23 mouse cellular contexts compared by ENCODE assay signal in the genomic region with DNA sequence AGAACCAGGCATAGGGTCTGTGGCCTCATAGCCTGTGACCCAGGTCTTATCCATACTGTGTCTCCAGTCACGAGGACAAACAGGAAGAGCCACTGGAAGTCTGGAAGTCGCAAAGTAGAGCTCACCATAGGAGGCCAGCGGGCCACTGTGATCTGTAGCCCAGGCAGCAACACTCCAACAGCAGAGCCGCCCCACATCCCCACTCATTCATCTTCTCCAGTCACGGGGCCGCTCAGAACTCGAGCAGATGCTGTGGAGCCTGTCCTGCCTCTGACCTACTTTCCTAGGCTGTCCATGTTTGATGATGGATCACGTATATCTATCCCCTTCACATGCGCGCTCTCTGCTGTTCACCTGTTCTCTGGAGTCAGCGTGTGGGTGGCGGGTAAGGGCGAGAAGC.
DNase-seq lines count a peak whose midpoint lies in the region; ATAC-seq lines count a peak whose summit lies in the region.
"Had no signal": no experiment of that assay in that cellular context is flagged by ENCODE, and none has a peak within 500 bp of the region (broad histone marks: within the 10 kb centered on the region; RNA-seq: fewer than 3 reads in every experiment).

No protein-coding gene starts in this region.

- WGBS in hindbrain, embryonic 16.5 days = 64% methylated on average over 13 of the region's 13 CpGs
- 61% methylated on average over 13 of the region's 13 CpGs for WGBS in hindbrain, embryonic 11.5 days

- no peaks in the 10 kb centered on the region; the same call in 1 of the 2 replicates for H3K4me1 ChIP-seq in hindbrain, embryonic 16.5 days (ENCODE audit: control insufficient read depth, insufficient read depth, low read depth, low read length)
- H3K4me1 ChIP-seq in hindbrain, embryonic 11.5 days (replicated peaks; ENCODE audit: control insufficient read depth, insufficient read depth, low read length) = 0 out of 2 replicates have a peak, but pooled peaks cover 2% of the 10 kb centered on the region
- H3K4me1 ChIP-seq: intestine, embryonic 15.5 days; megakaryocyte, embryonic 14.5 days; neural tube, embryonic 12.5 days had no signal

- ATAC-seq in hindbrain, embryonic 16.5 days = peak; percentile 53; the same call in 1 of the 2 replicates
- no peak for ATAC-seq in hindbrain, embryonic 11.5 days (ENCODE audit: low FRiP score)
- ATAC-seq: CD4-positive, CD25-positive, alpha-beta regulatory T cell, adult 4 months; intestine, embryonic 15.5 days; lung, postnatal 0 days; Patski had no signal

- no peak overlapping the region for H3K4me2 ChIP-seq in hindbrain, embryonic 16.5 days (ENCODE audit: low read length)
- no peak overlapping the region for H3K4me2 ChIP-seq in hindbrain, embryonic 11.5 days (replicated peaks; ENCODE audit: low read depth, low read length)
- H3K4me2 ChIP-seq: hindbrain, embryonic 13.5 days; intestine, embryonic 15.5 days; neural tube, embryonic 12.5 days had no signal

- H3K36me3 ChIP-seq in hindbrain, embryonic 16.5 days (ENCODE audit: control insufficient read depth, insufficient read depth, low read length) = no peaks in the 10 kb centered on the region
- H3K36me3 ChIP-seq in hindbrain, embryonic 11.5 days (ENCODE audit: control insufficient read depth, insufficient read depth, low read length) = no peaks in the 10 kb centered on the region
- H3K36me3 ChIP-seq: embryonic facial prominence, embryonic 10.5 days; hindbrain, embryonic 13.5 days; intestine, embryonic 15.5 days; neural tube, embryonic 12.5 days had no signal

- no peak overlapping the region for H3K4me3 ChIP-seq in hindbrain, embryonic 16.5 days (ENCODE audit: low read length)
- H3K4me3 ChIP-seq in hindbrain, embryonic 11.5 days (ENCODE audit: low read depth, low read length) = no peak overlapping the region
- H3K4me3 ChIP-seq: embryonic facial prominence, embryonic 10.5 days; hindbrain, embryonic 13.5 days; intestine, embryonic 15.5 days; megakaryocyte, embryonic 14.5 days; neural tube, embryonic 12.5 days had no signal

- H3K9me3 ChIP-seq in hindbrain, embryonic 16.5 days (ENCODE audit: control insufficient read depth, low read length) = no peaks in the 10 kb centered on the region
- no peaks in the 10 kb centered on the region for H3K9me3 ChIP-seq in hindbrain, embryonic 11.5 days (ENCODE audit: control insufficient read depth, low read length)
- H3K9me3 ChIP-seq: embryonic facial prominence, embryonic 10.5 days; hindbrain, embryonic 13.5 days; intestine, embryonic 15.5 days; megakaryocyte, embryonic 14.5 days; neural tube, embryonic 12.5 days had no signal

- H3K27ac ChIP-seq in hindbrain, embryonic 16.5 days (ENCODE audit: low read depth, low read length) = no peak overlapping the region; the same call in 1 of the 2 replicates
- no peak overlapping the region for H3K27ac ChIP-seq in hindbrain, embryonic 11.5 days (ENCODE audit: low read depth, low read length)
- H3K27ac ChIP-seq: embryonic facial prominence, embryonic 10.5 days; hindbrain, embryonic 13.5 days; intestine, embryonic 15.5 days; kidney, postnatal 0 days; neural tube, embryonic 12.5 days had no signal

- H3K9ac ChIP-seq in hindbrain, embryonic 16.5 days (ENCODE audit: low read depth, low read length) = no peak overlapping the region
- no peak overlapping the region for H3K9ac ChIP-seq in hindbrain, embryonic 11.5 days (ENCODE audit: low read depth, low read length)
- H3K9ac ChIP-seq: hindbrain, embryonic 13.5 days; intestine, embryonic 15.5 days; neural tube, embryonic 12.5 days had no signal

- peak; percentile 58 for DNase-seq in adrenal gland, adult 2 months
- DNase-seq in adrenal gland, postnatal 4 days (ENCODE audit: low spot score in 2 of 2) = no peak
- no peak for DNase-seq in hindbrain, embryonic 11.5 days (ENCODE audit: low spot score)
- DNase-seq in right cerebral cortex, adult 18-20 months = peak; percentile 41
- DNase-seq in right cerebral cortex, postnatal 14 days = no peak
- DNase-seq in embryo, embryonic 9.5 days (ENCODE audit: extremely low spot score) = peak; percentile 6
- DNase-seq in lung, postnatal 14 days = no peak
- DNase-seq: cerebellum, adult 11-12 months; cerebellum, postnatal 14 days; gastrocnemius, postnatal 10 days; heart, adult 18-20 months; liver; right cerebral cortex, postnatal 25 days had no signal

- H3K27me3 ChIP-seq in hindbrain, embryonic 16.5 days (replicated peaks; ENCODE audit: control insufficient read depth, insufficient read depth, low read length) = no peaks in the 10 kb centered on the region
- no peaks in the 10 kb centered on the region for H3K27me3 ChIP-seq in hindbrain, embryonic 11.5 days (ENCODE audit: control insufficient read depth, insufficient read depth, low read length)
- H3K27me3 ChIP-seq: hindbrain, embryonic 13.5 days; intestine, embryonic 15.5 days; neural tube, embryonic 12.5 days; Patski had no signal

Comparison
In these comparisons a context has a peak if more than half of its experiments do, and no peak if none do; other contexts are left out.
1. DNase-seq: peak in adrenal gland, adult 2 months (single experiment), right cerebral cortex, adult 18-20 months (single experiment) and embryo, embryonic 9.5 days (single experiment); none in adrenal gland, postnatal 4 days (0 of 2), hindbrain, embryonic 11.5 days (single experiment), right cerebral cortex, postnatal 14 days (single experiment) and lung, postnatal 14 days (single experiment).